In the genomic region with DNA sequence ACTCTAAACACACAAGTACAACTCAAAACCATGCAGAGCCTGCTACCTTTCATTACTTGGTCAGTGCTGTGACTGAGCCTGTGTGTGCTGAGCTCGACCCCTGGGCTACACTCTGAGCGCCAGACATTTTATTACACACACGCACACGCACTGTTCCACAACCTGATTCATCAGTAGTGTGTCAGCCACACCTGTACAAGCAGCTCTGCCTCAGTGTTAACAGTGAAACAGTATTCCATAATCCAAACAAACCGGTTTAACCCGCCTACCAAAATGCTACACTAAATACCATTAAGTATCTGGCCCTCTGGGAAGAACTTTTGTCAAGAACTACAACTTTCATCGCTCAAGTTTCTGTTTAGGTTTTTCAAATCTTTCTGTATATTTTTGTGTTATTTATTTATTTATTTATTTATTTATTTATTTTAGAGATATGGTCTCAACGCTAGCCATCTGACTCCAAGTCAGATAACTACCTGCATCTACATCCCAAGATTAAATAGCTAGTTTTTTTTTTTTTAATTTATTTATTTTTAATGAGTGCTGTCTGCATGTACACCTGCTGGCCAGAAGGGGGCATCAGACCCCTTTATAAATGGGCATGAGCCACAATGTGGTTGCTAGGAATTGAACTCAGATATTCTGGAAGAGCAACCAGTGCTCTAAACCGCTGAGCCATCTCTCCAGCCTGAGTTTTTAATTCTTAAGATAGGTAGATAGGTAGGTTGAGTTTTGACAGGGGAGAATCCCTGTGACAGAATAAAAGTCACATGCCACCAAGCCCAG, we compare ENCODE assay signal across 9 mouse cellular contexts. TPM values are rescaled to one million over a fixed set of nuclear protein-coding genes. Genes with fewer than 3 reads are reported as not detected.
DNase-seq lines count a peak whose midpoint lies in the region; ATAC-seq and TF ChIP-seq lines count a peak whose summit lies in the region.
"Had no signal": no experiment of that assay in that cellular context is flagged by ENCODE, and none has a peak within 500 bp of the region (broad histone marks: within the 10 kb centered on the region; RNA-seq: fewer than 3 reads in every experiment).

No protein-coding gene starts in this region.

- H3K79me2 ChIP-seq in MEL (ENCODE audit: control insufficient read depth, insufficient read depth, low read length, poor library complexity) = no peaks in the 10 kb centered on the region; the same call in 1 of the 2 replicates

- peak; percentile 81 for TF ChIP-seq CTCF in left cerebral cortex, adult 2 months (IDR thresholded peaks at IDR 0.05)
- peak; percentile 60 to 84 (median 76) for TF ChIP-seq CTCF in MEL (IDR thresholded peaks at IDR 0.05 in 2 of 3, conservative IDR thresholded peaks at IDR 0.05 in 1 of 3; ENCODE audit: control insufficient read depth in 1 of 3, insufficient read depth in 1 of 3, low read depth in 2 of 3, low read length in 3 of 3, poor library complexity in 1 of 3, severe bottlenecking in 1 of 3)

- no peak overlapping the region for H3K9ac ChIP-seq in MEL (ENCODE audit: control insufficient read depth, low read depth, low read length, poor library complexity, severe bottlenecking)
- H3K9ac ChIP-seq: heart, embryonic 15.5 days; neural tube, embryonic 13.5 days had no signal

- H3K9me3 ChIP-seq in MEL (replicated peaks; ENCODE audit: insufficient read depth, low read length) = no peaks in the 10 kb centered on the region
- H3K9me3 ChIP-seq: heart, embryonic 15.5 days; neural tube, embryonic 13.5 days had no signal

- no peak overlapping the region for H3K4me3 ChIP-seq in left cerebral cortex, adult 2 months
- no peak overlapping the region for H3K4me3 ChIP-seq in MEL (ENCODE audit: control insufficient read depth in 1 of 2, insufficient read depth in 1 of 2, low read depth in 2 of 2, low read length in 2 of 2)
- H3K4me3 ChIP-seq: heart, embryonic 15.5 days; neural tube, embryonic 13.5 days had no signal

- no peak for TF ChIP-seq POLR2A in MEL (IDR thresholded peaks at IDR 0.05; ENCODE audit: control insufficient read depth in 1 of 2, insufficient read depth in 1 of 2, low read depth in 1 of 2, low read length in 2 of 2, poor library complexity in 1 of 2)

- no peaks in the 10 kb centered on the region for H3K4me1 ChIP-seq in MEL (ENCODE audit: control insufficient read depth in 1 of 2, insufficient read depth in 2 of 2, low read length in 2 of 2)
- H3K4me1 ChIP-seq: heart, embryonic 15.5 days; neural tube, embryonic 13.5 days had no signal

- H3K27ac ChIP-seq in left cerebral cortex, adult 2 months = no peak overlapping the region
- no peak overlapping the region for H3K27ac ChIP-seq in MEL (ENCODE audit: control insufficient read depth, low read depth, low read length)
- H3K27ac ChIP-seq: heart, embryonic 15.5 days; neural tube, embryonic 13.5 days had no signal

- peak; percentile 37 to 47; a peak in 2 of 4 replicates for ATAC-seq in hematopoietic stem cell, adult 5-6 weeks (replicated peaks in 1 of 2; ENCODE audit: insufficient read depth in 1 of 2, low FRiP score in 2 of 2, low TSS enrichment in 1 of 2, low read depth in 1 of 2, poor library complexity in 2 of 2, severe bottlenecking in 2 of 2)
- peak; percentile 68 for ATAC-seq in neutrophil, adult 5-6 weeks (ENCODE audit: extremely low read depth, insufficient number of reproducible peaks, low FRiP score, poor library complexity, severe bottlenecking)

- no peaks in the 10 kb centered on the region for H3K27me3 ChIP-seq in MEL (ENCODE audit: control insufficient read depth in 1 of 2, insufficient read depth in 2 of 2, low read length in 2 of 2)
- H3K27me3 ChIP-seq: heart, embryonic 15.5 days; neural tube, embryonic 13.5 days had no signal

- TF ChIP-seq EP300 in MEL (IDR thresholded peaks at IDR 0.05; ENCODE audit: low read depth in 1 of 2, low read length in 2 of 2) = no peak

- DNase-seq in left cerebral cortex, adult 2 months (ENCODE audit: extremely low spot score in 1 of 2, low spot score in 2 of 2) = no peak
- no peak for DNase-seq in left cerebral cortex, postnatal 14 days (ENCODE audit: low spot score in 2 of 2)
- DNase-seq in MEL (ENCODE audit: low read depth, low spot score) = peak; percentile 80
- peak; percentile 30 for DNase-seq in c-Kit-positive CD71-negative TER-119-negative erythroid progenitor cells, embryonic 14.5 days (ENCODE audit: low read depth)
- no peak for DNase-seq in urinary bladder, postnatal 4 days (ENCODE audit: low spot score in 2 of 2)

- peak; percentile 87 for TF ChIP-seq RAD21 in MEL (IDR thresholded peaks at IDR 0.05; ENCODE audit: low read depth, low read length)

- H3K36me3 ChIP-seq in MEL (ENCODE audit: control insufficient read depth in 1 of 2, insufficient read depth in 2 of 2, low read length in 2 of 2) = no peaks in the 10 kb centered on the region
- H3K36me3 ChIP-seq: heart, embryonic 15.5 days; neural tube, embryonic 13.5 days had no signal

- intact Hi-C loops in left cerebral cortex, adult 2 months (cut with DNase I) = loop anchor here (5.0 kb wide), 1 partner anchor 226 kb away; no protein-coding TSS in a partner anchor
- intact Hi-C loops in left cerebral cortex, postnatal 14 days (cut with DNase I) = loop anchor here (2.0 kb wide), 1 partner anchor 118 kb away; no protein-coding TSS in a partner anchor

TF ChIP-seq in MEL, 35 proteins besides CTCF, POLR2A, EP300 and RAD21 (continues in another document):
- TF ChIP-seq CHD1 (IDR thresholded peaks at IDR 0.05; ENCODE audit: low read depth, low read length) (no peak), TBP (IDR thresholded peaks at IDR 0.05; ENCODE audit: low read depth, low read length) (no peak), TCF12 (IDR thresholded peaks at IDR 0.05; ENCODE audit: low read depth, low read length) (no peak), HCFC1 (IDR thresholded peaks at IDR 0.05; ENCODE audit: low read depth, low read length) (0 out of 2 replicates have a peak, but pooled peaks have one; percentile 24), MYB (IDR thresholded peaks at IDR 0.05; ENCODE audit: low read depth, low read length) (no peak), UBTF (IDR thresholded peaks at IDR 0.05; ENCODE audit: borderline replicate concordance, insufficient read depth, low read depth, low read length) (no peak), BHLHE40 (IDR thresholded peaks at IDR 0.05; ENCODE audit: borderline replicate concordance, low read depth, low read length) (no peak), NELFE (IDR thresholded peaks at IDR 0.05; ENCODE audit: low read depth, low read length) (no peak), USF2 (IDR thresholded peaks at IDR 0.05; ENCODE audit: borderline replicate concordance in 1 of 2, insufficient read depth in 1 of 2, low read depth in 1 of 2, low read length in 2 of 2) (no peak), MXI1 (IDR thresholded peaks at IDR 0.05; ENCODE audit: low read depth, low read length) (no peak), SMC3 (IDR thresholded peaks at IDR 0.05; ENCODE audit: low read depth, low read length) (peak; percentile 76), POLR2AphosphoS2 (IDR thresholded peaks at IDR 0.05; ENCODE audit: low read length) (no peak), ZC3H11A (IDR thresholded peaks at IDR 0.05; ENCODE audit: low read depth, low read length) (peak; percentile 71), POLR2AphosphoS5 (IDR thresholded peaks at IDR 0.05; ENCODE audit: borderline replicate concordance, low read depth, low read length) (no peak), TAL1 (IDR thresholded peaks at IDR 0.05; ENCODE audit: low read length) (no peak), ETS1 (IDR thresholded peaks at IDR 0.05; ENCODE audit: low read depth, low read length) (no peak), MAX (IDR thresholded peaks at IDR 0.05; ENCODE audit: low read length) (no peak), MYC (IDR thresholded peaks at IDR 0.05; ENCODE audit: low read depth, low read length) (peak; percentile 79), ZKSCAN1 (IDR thresholded peaks at IDR 0.05; ENCODE audit: low read depth, low read length) (no peak; the same call in 1 of the 2 replicates), JUND (IDR thresholded peaks at IDR 0.05; ENCODE audit: low read depth, low read length) (no peak), MAZ (IDR thresholded peaks at IDR 0.05; ENCODE audit: low read depth, low read length) (no peak), GABPA (IDR thresholded peaks at IDR 0.05; ENCODE audit: low read depth, low read length) (no peak), ZNF384 (IDR thresholded peaks at IDR 0.05; ENCODE audit: low read depth, low read length) (peak; percentile 96), NRF1 (IDR thresholded peaks at IDR 0.05; ENCODE audit: insufficient read depth, low read depth, low read length, poor library complexity, severe bottlenecking) (no peak), RCOR1 (IDR thresholded peaks at IDR 0.05; ENCODE audit: low read depth, low read length) (no peak), ZMIZ1 (IDR thresholded peaks at IDR 0.05; ENCODE audit: low read depth, low read length) (no peak), SIN3A (IDR thresholded peaks at IDR 0.05; ENCODE audit: low read length) (peak; percentile 50; the same call in 1 of the 2 replicates), GATA1 (IDR thresholded peaks at IDR 0.05; ENCODE audit: low read depth, low read length) (no peak)

RNA-seq across cellular contexts. Expression of gene Smyd3, which starts 11.1 kb away (rescaled TPM):
- total RNA-seq in left cerebral cortex, adult 2 months (2021) = 10 to 100 TPM; 25.0 to 25.6 TPM
- 10 to 100 TPM; 19.1 to 20.6 TPM for total RNA-seq in left cerebral cortex, postnatal 14 days (2021)
- total RNA-seq in MEL (2012; rRNA removed) = 17.4 and 18.2 TPM in 2 replicates
- polyA plus RNA-seq in MEL (2012; ENCODE audit: insufficient read depth in 1 of 2, insufficient read length in 2 of 2, low read depth in 1 of 2, low replicate concordance in 2 of 2, missing spikeins in 1 of 2) = 10 to 100 TPM in 1 of 2 experiments, not detected in 1; 13.3 TPM
- 39.5 and 58.7 TPM in 2 replicates for total RNA-seq in hematopoietic stem cell, adult 5-6 weeks (2017)
- total RNA-seq in neutrophil, adult 5-6 weeks (2017) = 24.8 and 25.5 TPM in 2 replicates

RNA-seq across cellular contexts. Expression of gene Tfb2m, which starts 39.3 kb away (rescaled TPM):
- 10 to 100 TPM; 23.8 to 25.0 TPM for total RNA-seq in left cerebral cortex, adult 2 months (2021)
- total RNA-seq in left cerebral cortex, postnatal 14 days (2021) = 10 to 100 TPM; 22.3 to 27.0 TPM
- 17.3 and 19.3 TPM in 2 replicates for total RNA-seq in MEL (2012; rRNA removed)
- 10 to 100 TPM in 1 of 2 experiments, not detected in 1; 20.9 TPM for polyA plus RNA-seq in MEL (2012; ENCODE audit: insufficient read depth in 1 of 2, insufficient read length in 2 of 2, low read depth in 1 of 2, low replicate concordance in 2 of 2, missing spikeins in 1 of 2)
- total RNA-seq in hematopoietic stem cell, adult 5-6 weeks (2017) = 29.9 and 57.9 TPM in 2 replicates
- 26.4 and 38.4 TPM in 2 replicates for total RNA-seq in neutrophil, adult 5-6 weeks (2017)

RNA-seq across cellular contexts. Expression of gene Cnst, which starts 39.4 kb away (rescaled TPM):
- total RNA-seq in left cerebral cortex, adult 2 months (2021) = 10 to 100 TPM; 36.6 to 37.0 TPM
- total RNA-seq in left cerebral cortex, postnatal 14 days (2021) = 10 to 100 TPM; 33.8 to 34.1 TPM
- total RNA-seq in MEL (2012; rRNA removed) = 10.4 and 11.9 TPM in 2 replicates
- polyA plus RNA-seq in MEL (2012; ENCODE audit: insufficient read depth in 1 of 2, insufficient read length in 2 of 2, low read depth in 1 of 2, low replicate concordance in 2 of 2, missing spikeins in 1 of 2) = 10 to 100 TPM in 1 of 2 experiments, not detected in 1; 12.1 TPM
- total RNA-seq in hematopoietic stem cell, adult 5-6 weeks (2017) = 17.1 and 17.9 TPM in 2 replicates
- 39.8 and 49.5 TPM in 2 replicates for total RNA-seq in neutrophil, adult 5-6 weeks (2017)

Comparison
In these comparisons a context has a peak if more than half of its experiments do, and no peak if none do; other contexts are left out.
1. DNase-seq: peak in MEL (single experiment) and c-Kit-positive CD71-negative TER-119-negative erythroid progenitor cells, embryonic 14.5 days (single experiment); none in left cerebral cortex, adult 2 months (0 of 2), left cerebral cortex, postnatal 14 days (0 of 2) and urinary bladder, postnatal 4 days (0 of 2).